Mouse (Mus musculus) C3H10T1/2 (cell line): ENCODE measurements around the gene 1190007I07Rik. TPM values are rescaled to one million over a fixed set of nuclear protein-coding genes. Genes with fewer than 3 reads are reported as not detected.

Experiments
- polyA plus RNA-seq, 2 experiments: library from polyadenylated mRNA; unstranded; fragments of >200 nt; fragmentation: generic; extraction: Trizol; gene quantifications; one replicate each; pipeline ENCODE4 v1.2.1; 2012; ENCODE audit warnings: missing spikeins in 2 of 2

Gene 1190007I07Rik
- 10 to 100 TPM; 10.8 to 12.5 TPM for polyA plus RNA-seq

DNA sequence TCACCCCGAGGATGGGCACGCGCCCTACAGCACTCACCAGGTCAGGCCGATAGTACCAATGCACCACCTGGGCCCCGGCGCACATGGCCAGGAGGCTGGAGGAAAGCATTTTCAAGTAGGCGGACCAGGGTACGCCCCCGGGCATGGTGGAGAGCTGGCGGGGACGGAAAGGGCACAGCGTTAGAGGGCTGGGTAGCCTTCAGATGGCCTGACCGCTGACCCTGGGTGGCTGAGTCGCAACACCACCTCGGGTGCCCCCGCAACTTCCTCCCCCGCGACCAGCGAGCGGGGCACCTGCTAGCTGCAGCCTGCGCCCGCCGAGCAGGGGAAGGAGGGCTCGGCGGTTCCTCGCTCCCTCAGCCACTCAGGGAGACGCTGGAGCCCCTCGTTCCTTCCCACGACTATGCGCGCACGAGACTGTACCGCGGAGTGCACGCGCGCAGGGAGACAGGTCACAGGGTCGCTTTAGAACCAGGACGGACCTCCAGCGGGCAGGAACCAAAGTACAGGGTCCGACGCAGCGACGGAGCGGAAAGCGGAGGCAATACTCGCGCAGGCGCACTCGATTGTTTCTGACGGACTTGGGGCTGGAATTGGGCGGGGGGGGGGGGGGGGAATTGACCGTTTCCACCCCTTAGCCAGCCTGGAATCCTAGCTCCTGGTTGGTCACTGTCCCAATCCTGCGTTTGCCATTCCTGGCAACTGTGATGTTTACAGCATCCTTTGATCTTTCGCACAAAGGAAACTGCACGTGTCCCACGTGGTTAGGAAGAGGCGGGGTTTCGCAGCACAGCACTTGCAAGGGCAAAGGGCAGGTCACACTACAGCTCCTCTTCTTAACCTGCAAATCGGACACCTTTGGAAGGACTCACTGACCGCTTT, at the start of gene 1190007I07Rik:
Gene 1190007I07Rik, minus strand, starts transcription at position 558 of the 882 bp plus-strand sequence.

DNA sequence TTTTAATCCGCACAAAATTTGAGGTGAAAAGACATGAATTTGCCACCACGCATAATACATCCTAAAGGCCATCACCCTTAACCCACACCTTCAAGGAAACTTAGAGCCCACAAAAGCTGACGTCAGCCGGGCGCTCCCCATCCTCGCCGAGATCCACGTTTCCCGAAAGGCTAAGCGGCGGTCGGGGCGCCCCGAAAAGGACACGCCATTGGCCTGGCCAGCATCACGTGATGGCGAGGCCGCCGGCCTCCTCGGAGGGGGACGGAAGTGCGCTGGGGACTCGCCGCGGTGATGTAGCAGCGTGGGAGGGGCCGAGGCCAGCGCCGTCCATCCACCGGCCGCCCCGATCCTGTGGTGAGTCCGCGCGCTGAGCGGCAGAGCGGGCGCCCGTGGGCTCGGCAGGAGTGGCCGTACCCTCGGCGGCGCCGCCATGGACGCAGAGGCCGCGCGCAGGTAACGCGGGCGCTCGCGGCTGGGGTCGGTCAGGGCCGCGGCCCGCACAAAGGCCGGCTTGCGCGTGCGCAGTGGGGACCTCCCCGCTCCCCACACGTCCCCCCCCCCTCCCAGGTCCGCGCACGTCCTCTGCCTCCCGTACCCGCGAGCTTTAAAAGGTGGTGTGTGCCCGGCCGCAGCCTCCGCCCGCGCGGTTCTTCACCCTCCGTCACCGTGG, 6.7 kb upstream of the 1190007I07Rik start, which contains the start of gene Tdg:
Gene Tdg, plus strand, starts transcription at position 243 of the 670 bp plus-strand sequence.

Other genes with a start within 250 kb of the 1190007I07Rik start
- gene Gm1553, start 130.6 kb downstream of the 1190007I07Rik start, polyA plus RNA-seq: not detected
- gene Tdg, start 6.6 kb upstream of the 1190007I07Rik start, polyA plus RNA-seq: 10 to 100 TPM in 1 of 2 experiments, 1 to 10 TPM in 1; 2.9 to 11.0 TPM
- 10 to 100 TPM in 1 of 2 experiments, 1 to 10 TPM in 1; 2.3 to 50.4 TPM for gene Glt8d2, start 67.4 kb upstream of the 1190007I07Rik start, polyA plus RNA-seq
- gene Hcfc2, start 72.9 kb upstream of the 1190007I07Rik start, polyA plus RNA-seq: 1 to 10 TPM in 1 of 2 experiments, under 1 TPM in 1; 0.60 to 8.4 TPM
- 10 to 100 TPM in 1 of 2 experiments, 1 to 10 TPM in 1; 2.0 to 11.3 TPM for gene Nfyb, start 140.9 kb upstream of the 1190007I07Rik start, polyA plus RNA-seq
- 10 to 100 TPM; 13.4 to 45.5 TPM for gene Txnrd1, start 210.7 kb upstream of the 1190007I07Rik start, polyA plus RNA-seq
- under 1 TPM; 0.08 to 0.37 TPM for gene Eid3, start 243.4 kb upstream of the 1190007I07Rik start, polyA plus RNA-seq